Mouse (Mus musculus): ENCODE measurements at regions not wholly inside any gene's neighbourhood (a gene's known extent, or its start where the extent isn't known, plus 50 kb on each side); places are given as distances from the start of the nearest gene placed in this dataset.

DNA sequence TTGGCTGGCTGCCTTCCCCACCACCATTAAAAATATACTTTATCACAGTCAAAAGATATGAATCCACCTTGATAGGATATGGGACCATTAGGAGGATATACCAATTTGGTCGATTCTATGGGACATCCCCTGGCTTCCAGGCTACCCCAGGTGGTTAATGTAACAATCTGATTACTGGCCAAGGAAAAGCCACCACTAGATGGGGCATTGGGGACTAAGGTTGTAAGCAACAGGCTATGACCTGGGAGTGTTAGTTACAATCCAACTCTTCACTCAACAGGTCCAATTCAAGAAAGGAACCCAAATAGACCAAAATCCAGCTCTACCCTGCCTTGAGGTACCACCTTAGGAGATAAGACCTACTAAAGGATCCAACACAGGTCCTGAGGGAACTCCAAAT is 264.4 kb downstream of the Galc start:
- ATAC-seq (ENCODE audit: insufficient read depth), result no peak
- Histone ChIP-seq H3K27ac (ENCODE audit: low read depth) (no peak overlapping the region), H3K4me1 (ENCODE audit: insufficient read depth) (no peaks in the 10 kb centered on the region), H3K36me3 (ENCODE audit: insufficient read depth) (no peaks in the 10 kb centered on the region), H3K4me3 (ENCODE audit: low read depth, low read length) (no peak overlapping the region), H3K27me3 (ENCODE audit: insufficient read depth, low read length) (no peaks in the 10 kb centered on the region), H3K9me3 (ENCODE audit: low read depth, low read length) (no peaks in the 10 kb centered on the region), H3K9ac (no peak overlapping the region), H3K4me2 (no peak overlapping the region)
- DNase-seq, result no peak
- WGBS, result 37% methylated on average over 1 of the region's 1 CpGs
- TF ChIP-seq CTCF (IDR thresholded peaks at IDR 0.05; ENCODE audit: low read depth), result 0 out of 2 replicates have a peak, but pooled peaks have one; percentile 4

DNA sequence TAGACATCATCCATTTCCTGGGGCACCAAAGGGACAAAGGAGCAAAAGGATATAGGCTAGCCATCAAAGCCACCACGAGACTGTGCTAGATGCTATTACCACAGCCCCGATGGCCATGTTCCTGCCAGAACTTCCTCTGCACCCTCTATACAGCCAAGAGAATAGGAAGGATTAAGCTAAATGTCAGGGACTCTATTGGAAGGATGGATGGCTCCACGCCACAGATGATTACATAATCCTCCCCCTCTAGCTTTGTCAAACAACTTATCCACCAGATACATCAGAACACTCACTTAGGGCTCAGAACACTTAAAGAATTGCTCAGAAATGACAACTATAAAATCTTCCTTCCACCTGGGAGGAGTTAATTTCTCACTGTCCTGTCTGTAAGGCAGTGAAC is 265.3 kb downstream of the Galc start:
- no peak for TF ChIP-seq CTCF (IDR thresholded peaks at IDR 0.05; ENCODE audit: low read depth)
- Histone ChIP-seq H3K27me3 (ENCODE audit: insufficient read depth, low read length) (no peaks in the 10 kb centered on the region), H3K4me3 (ENCODE audit: low read depth, low read length) (no peak overlapping the region), H3K9me3 (ENCODE audit: low read depth, low read length) (no peaks in the 10 kb centered on the region), H3K27ac (ENCODE audit: low read depth) (no peak overlapping the region), H3K4me2 (no peak overlapping the region), H3K9ac (no peak overlapping the region), H3K4me1 (ENCODE audit: insufficient read depth) (no peaks in the 10 kb centered on the region), H3K36me3 (ENCODE audit: insufficient read depth) (no peaks in the 10 kb centered on the region)
- ATAC-seq (ENCODE audit: insufficient read depth) (no peak), DNase-seq (no peak)
- WGBS, result 81% methylated on average over 3 of the region's 3 CpGs

DNA sequence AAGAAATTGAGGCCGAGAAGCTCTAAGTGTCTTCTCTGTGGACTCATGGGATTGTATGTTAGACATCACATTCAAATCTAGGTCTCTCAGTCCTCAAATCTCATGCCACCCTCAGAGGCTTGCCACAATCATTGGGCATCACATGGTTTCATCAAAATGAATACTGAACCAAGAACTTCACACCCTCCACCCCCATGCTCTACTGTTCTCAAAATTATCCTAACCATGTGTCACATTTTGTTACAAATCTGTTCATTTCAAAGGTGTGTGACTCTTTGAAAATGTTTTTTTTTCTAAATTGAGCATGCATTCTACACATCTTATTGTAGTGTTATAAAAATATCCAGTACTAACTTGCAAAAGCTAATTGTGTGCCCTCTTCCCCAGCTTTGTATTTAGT is 275.9 kb downstream of the Galc start:
- H3K9me3 ChIP-seq (ENCODE audit: low read depth, low read length), result no peaks in the 10 kb centered on the region
- TF ChIP-seq CTCF (IDR thresholded peaks at IDR 0.05; ENCODE audit: low read depth), result no peak

DNA sequence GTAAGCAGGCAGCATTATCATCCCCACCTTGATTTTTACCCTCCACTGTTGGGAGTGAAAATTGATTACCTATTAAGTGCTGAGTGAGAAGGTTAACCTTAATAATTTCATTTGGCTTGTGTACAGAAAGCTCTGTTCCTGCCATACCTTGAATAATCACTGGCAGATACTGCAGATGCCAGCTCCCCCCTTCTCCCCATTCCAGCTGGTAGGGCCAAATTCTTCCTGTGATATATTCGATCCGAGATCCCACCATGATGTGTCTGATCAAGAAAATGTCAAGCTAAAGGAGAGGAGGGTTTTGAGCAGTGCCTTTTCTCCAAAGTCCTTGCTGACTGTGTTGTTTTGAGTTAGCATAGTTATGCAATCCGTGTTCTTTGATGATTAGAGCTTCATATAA is 280.6 kb downstream of the Galc start:
- Histone ChIP-seq H3K9ac (no peak overlapping the region), H3K4me1 (ENCODE audit: insufficient read depth) (no peaks in the 10 kb centered on the region), H3K36me3 (ENCODE audit: insufficient read depth) (no peaks in the 10 kb centered on the region), H3K9me3 (ENCODE audit: low read depth, low read length) (no peaks in the 10 kb centered on the region), H3K27ac (ENCODE audit: low read depth) (no peak overlapping the region), H3K27me3 (ENCODE audit: insufficient read depth, low read length) (no peaks in the 10 kb centered on the region), H3K4me3 (ENCODE audit: low read depth, low read length) (no peak overlapping the region), H3K4me2 (no peak overlapping the region)
- ATAC-seq (ENCODE audit: insufficient read depth), result no peak
- TF ChIP-seq CTCF (IDR thresholded peaks at IDR 0.05; ENCODE audit: low read depth), result no peak
- 78% methylated on average over 3 of the region's 3 CpGs for WGBS
- no peak for DNase-seq

More for the DNA sequence above, 275.9 kb downstream of the Galc start:
- 88% methylated on average over 1 of the region's 1 CpGs for WGBS
- Histone ChIP-seq H3K4me1 (ENCODE audit: insufficient read depth) (no peaks in the 10 kb centered on the region), H3K27me3 (ENCODE audit: insufficient read depth, low read length) (no peaks in the 10 kb centered on the region), H3K27ac (ENCODE audit: low read depth) (no peak overlapping the region), H3K9ac (no peak overlapping the region), H3K4me2 (no peak overlapping the region), H3K4me3 (ENCODE audit: low read depth, low read length) (no peak overlapping the region), H3K36me3 (ENCODE audit: insufficient read depth) (no peaks in the 10 kb centered on the region)
- DNase-seq, result no peak
- ATAC-seq (ENCODE audit: insufficient read depth), result no peak

DNA sequence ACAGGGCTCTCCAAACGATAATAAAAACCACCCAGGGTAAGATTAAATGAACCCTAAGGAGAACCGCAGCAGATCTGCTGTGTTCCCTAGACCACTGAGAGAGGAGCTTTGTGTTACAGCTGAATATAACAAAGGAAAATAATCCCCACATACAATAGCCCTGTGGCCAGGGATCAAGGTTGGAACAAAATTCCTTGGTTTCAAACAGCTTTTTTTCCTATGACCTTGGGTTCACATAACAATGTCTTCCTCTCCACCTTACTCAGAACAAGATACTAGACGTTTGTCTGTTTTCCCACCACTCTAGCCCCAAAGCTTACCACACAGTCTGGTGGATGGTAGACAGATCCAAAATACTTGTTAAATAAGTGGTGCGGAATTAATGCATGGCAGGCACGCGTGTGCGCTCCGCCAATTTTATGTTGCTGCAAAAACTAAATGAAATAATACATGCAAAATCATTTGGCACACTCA is 281.0 kb downstream of the Galc start:
- H3K4me2 ChIP-seq, result no peak overlapping the region
- no peak overlapping the region for H3K4me3 ChIP-seq (ENCODE audit: low read depth, low read length)
- no peak overlapping the region for H3K27ac ChIP-seq (ENCODE audit: low read depth)
- H3K4me1 ChIP-seq (ENCODE audit: insufficient read depth), result no peaks in the 10 kb centered on the region
- H3K27me3 ChIP-seq (ENCODE audit: insufficient read depth, low read length), result no peaks in the 10 kb centered on the region
- H3K9ac ChIP-seq, result no peak overlapping the region
- no peaks in the 10 kb centered on the region for H3K9me3 ChIP-seq (ENCODE audit: low read depth, low read length)
- 77% methylated on average over 8 of the region's 8 CpGs for WGBS
- no peak for TF ChIP-seq CTCF (IDR thresholded peaks at IDR 0.05; ENCODE audit: low read depth)
- DNase-seq (no peak), ATAC-seq (ENCODE audit: insufficient read depth) (no peak)
- H3K36me3 ChIP-seq (ENCODE audit: insufficient read depth), result no peaks in the 10 kb centered on the region

DNA sequence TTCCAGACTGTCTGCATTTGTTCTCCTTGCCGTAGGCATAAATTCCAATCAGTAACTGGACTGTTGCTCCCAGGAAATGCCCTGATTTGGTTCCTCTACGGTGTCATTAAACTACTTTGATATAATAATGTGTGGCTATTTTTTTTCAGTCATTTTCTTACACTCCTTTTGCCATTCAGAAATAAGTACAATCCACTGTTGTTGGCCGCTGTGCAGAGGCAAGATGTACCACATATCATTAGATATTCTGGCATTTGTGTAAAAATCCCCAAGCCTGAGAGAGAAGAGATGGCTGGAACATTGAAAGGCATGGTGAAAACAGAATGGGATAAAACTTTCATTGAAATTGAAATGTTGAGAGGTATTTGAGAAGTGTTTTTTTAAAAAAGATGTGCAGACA is 281.6 kb downstream of the Galc start:
- Histone ChIP-seq H3K27me3 (ENCODE audit: insufficient read depth, low read length) (no peaks in the 10 kb centered on the region), H3K36me3 (ENCODE audit: insufficient read depth) (no peaks in the 10 kb centered on the region), H3K4me1 (ENCODE audit: insufficient read depth) (no peaks in the 10 kb centered on the region), H3K4me2 (no peak overlapping the region), H3K4me3 (ENCODE audit: low read depth, low read length) (no peak overlapping the region), H3K9ac (no peak overlapping the region), H3K9me3 (ENCODE audit: low read depth, low read length) (no peaks in the 10 kb centered on the region), H3K27ac (ENCODE audit: low read depth) (no peak overlapping the region)
- no peak for DNase-seq
- no peak for ATAC-seq (ENCODE audit: insufficient read depth)
- 77% methylated on average over 3 of the region's 3 CpGs for WGBS
- TF ChIP-seq CTCF (IDR thresholded peaks at IDR 0.05; ENCODE audit: low read depth), result no peak

DNA sequence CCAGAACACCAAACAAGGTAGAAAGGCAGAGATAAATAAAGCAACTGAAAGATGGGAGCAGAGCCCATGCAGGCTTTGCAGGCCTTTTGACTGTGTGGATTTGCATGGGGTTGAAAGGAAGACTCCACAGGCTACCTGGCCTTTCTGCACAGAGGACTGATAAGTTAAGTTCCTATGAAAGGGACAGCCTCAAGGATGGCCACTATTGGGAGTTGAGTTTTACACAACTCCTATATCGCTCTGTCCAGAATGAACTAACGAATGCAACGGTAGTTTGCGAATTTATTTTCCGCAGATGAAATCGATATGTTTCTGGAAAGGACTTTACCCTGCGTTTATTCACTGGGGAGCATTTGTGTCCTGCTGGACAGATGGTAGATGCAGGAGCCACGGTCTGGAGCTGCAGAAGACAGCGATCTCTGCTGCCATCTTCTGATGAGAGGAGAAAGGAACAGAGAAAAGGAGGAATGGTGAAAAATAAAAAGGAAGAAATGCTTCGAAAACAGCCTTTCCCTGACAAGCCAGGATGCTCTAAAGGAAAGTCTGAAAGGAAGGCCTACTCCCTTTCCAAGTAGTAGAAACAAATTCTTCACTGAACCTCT is 285.2 kb downstream of the Galc start:
- H3K27me3 ChIP-seq (ENCODE audit: insufficient read depth, low read length), result no peaks in the 10 kb centered on the region
- DNase-seq, result peak; percentile 35
- WGBS, result 61% methylated on average over 10 of the region's 10 CpGs
- no peak overlapping the region for H3K9ac ChIP-seq
- TF ChIP-seq CTCF (IDR thresholded peaks at IDR 0.05; ENCODE audit: low read depth), result peak; percentile 32; the same call in 1 of the 2 replicates
- H3K9me3 ChIP-seq (ENCODE audit: low read depth, low read length), result no peaks in the 10 kb centered on the region
- no peak overlapping the region for H3K27ac ChIP-seq (ENCODE audit: low read depth)
- no peaks in the 10 kb centered on the region for H3K4me1 ChIP-seq (ENCODE audit: insufficient read depth)
- H3K36me3 ChIP-seq (ENCODE audit: insufficient read depth), result no peaks in the 10 kb centered on the region
- H3K4me3 ChIP-seq (ENCODE audit: low read depth, low read length), result no peak overlapping the region
- no peak; the same call in 1 of the 2 replicates for ATAC-seq (ENCODE audit: insufficient read depth)
- no peak overlapping the region for H3K4me2 ChIP-seq

Measured in lung, embryonic 14.5 days (tissue).